Mouse (Mus musculus) spleen, adult 12 weeks (tissue): ENCODE measurements around the gene Lrrc42.

Experiments used
- DNase-seq: peaks from one replicate; pipeline ENCODE4 v3.0.0; 2022; ENCODE audit warnings: low spot score

Gene Lrrc42

DNA sequence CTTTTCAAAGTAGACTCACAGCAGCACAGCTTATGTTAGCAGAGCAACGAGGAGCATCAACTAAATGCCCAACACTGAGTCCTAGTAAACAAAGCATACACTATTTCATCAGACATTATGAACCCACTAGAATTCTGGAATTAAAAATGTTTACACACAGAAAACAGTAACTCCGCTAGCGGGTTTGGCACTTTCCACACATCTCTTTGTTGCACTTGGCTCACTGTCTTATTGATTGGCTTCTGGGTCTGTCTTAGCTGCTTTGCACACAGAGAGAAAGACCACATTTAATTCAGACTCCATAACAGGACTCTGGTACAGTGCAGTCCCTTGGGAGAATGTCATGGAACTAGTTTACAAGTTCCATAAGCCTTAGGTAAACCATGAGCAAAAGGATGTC, 5.3 kb downstream of the Lrrc42 start:
- DNase-seq, result no peak

DNA sequence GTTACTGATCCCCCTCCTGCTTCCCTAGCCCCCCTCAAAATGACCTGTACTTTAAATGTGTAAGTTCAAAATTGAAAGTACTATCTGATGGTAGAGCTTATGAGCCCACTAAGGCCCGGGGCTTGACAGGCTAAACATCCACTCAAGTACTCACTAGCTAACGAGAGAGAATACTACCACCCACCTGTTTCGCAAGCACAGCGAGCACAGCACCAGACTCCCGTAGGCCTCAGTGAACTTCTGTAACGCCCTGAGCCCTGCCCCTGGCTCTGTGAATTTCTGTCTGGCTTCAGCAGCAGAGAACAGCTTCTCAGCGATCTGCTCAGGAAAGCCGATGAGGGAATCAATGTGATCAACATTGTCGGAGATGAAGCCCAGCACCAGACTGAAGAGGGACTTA, 6.2 kb downstream of the Lrrc42 start:
- DNase-seq, result no peak

DNA sequence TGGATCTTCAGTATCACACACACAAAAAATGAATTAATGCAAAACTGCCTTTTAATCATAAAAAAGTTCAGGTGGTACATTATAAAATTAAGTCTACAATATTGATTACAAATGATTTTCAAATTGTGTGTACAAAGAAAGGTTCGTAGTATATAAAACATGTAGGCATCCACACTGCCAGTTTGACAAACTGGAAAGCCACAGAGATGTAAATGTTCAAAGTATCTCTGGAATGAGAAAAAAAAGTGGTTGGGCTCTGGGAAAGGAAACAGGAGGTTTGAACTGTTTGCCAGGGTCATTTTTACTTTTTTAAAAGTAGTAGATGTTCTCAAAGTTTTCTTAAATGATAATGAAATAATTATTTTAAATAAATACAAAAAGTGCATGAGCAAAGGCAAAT, 7.3 kb downstream of the Lrrc42 start:
- no peak for DNase-seq

DNA sequence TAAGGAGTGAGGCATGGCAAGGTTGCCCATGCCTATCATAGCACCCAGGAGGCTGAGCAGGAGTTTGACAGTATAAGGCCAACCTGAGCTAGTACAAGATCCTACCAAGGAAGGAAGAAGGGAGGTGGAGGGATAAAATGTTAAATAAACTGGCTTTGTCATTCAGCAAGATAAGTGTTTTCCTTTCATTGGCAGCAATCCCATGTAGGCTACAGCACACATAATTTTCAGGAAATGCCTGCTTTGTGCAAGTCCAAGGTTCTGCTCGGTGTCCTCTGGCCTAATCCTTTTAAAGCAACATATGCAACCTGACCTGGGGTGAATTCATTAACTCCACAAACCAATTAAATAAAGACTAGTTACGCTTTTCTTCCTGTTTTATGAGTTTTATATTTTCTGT, 8.0 kb downstream of the Lrrc42 start:
- no peak for DNase-seq

DNA sequence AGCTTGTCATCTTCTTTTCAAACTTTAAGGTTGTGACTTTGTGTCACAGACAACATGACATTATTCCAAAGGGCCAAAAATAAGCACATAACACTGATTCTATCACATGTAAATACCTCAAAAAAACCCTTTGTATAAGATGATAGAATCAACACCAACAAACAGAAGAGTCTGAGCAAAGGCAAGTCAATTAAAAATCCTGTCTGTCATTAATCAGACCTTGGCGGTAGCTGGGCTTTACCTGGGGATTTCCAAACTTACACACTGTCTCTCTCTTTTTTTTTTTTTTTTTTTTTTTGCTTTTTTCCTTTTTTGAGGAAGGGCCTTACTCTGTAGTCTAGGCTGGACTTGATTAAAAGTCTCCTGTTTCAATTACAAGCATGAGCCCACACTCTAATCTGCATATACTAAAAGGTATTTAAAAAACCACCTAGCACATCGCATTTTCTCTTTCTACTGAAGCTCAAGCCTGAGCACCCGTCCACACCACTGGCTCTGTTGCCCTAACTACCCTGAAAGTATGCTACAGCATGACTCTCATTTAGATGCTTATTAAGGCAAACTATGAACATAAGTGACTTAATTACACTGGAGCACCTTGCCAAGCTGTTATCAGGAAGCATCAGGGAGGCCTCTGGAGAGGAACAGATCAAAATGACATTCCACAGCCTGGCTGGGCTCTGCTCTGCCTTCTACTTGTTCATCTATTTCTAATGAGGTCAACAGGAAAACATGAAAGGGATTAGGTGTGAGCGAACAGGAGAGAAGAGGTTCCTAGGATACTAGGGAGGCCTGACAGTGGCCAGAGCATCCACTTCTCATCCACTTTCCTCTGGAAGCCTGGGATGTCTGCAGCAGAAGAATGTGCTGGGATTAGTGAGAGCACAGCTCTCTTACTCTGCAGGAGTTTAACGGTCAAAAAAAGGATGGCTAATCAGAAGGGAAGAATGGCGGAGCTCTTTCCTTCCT, 9.7 kb downstream of the Lrrc42 start:
- DNase-seq, result no peak

DNA sequence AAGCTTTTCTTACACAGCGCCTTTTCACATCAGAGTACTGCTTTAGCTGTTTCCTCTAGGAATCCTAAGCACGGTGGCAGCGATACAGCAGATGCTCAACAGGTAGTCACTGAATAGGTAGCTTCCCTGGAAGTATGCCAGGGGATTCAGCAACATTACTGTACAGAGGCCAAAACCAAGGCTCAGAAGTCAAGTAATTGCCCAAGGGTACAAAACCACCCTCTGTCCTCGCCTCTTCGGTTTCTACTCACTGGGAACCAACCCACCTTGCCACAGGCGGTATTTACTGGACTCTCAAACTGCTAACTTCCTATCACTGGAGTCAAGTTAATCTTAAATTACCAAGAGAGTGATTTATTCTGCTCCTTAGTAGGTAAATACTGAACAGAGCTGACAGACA, 13.1 kb downstream of the Lrrc42 start:
- DNase-seq, result no peak

DNA sequence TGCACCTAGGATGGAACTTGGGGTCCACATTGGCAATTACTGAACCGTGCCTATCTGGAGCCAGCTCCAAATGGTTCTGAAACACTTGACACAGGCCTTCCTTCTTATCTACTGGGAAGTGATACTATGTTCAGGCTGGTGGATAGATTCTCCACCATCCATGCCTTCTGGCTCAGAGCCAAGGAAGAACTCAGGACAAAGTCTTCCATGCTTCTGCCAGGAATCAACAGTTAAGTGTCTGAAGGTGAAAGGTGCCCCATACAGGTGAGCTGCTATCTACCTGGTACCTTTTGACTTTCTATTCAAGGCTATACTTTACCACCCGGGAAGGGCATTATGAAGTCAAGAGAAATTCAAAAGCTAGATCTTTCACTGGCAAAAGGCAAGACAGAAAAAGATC, 15.1 kb downstream of the Lrrc42 start:
- DNase-seq, result no peak

DNA sequence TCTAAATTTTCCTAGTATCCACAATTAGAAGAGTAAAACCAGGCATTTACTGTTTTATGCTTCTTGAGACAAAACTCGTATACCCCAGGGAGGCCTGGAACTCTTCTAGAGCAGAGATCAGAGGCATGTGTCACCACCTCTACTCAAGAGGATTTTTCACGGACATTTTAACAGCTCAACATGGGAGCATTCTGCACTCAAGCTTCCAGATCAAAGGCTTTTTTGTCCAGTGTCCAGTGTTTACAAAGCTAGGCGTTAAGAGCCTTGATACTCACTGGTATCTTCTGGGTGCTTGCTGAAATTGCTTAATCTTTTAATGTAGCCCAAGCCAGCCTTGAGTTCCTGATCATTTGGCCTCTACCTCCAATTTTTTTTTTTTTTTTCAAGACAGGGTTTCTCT, 21.1 kb downstream of the Lrrc42 start:
- no peak for DNase-seq

DNA sequence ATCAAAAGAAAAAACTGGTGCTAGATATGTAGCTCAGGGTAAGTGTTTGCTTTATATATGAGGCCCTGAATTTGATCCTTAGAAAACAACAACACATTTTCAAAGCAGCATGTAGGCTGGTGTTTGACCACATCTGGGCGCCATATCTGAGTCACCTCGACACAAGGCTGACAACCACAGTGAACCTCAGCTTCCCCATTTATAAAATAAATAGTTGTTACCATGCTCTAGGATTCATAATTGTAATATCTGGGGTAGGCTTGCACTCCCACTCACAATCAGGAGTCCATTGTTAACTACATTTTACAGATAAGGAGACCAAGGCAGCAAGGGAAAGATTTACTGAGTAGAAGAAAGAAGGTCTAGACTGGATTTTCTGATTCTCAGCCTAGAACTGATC, 27.0 kb downstream of the Lrrc42 start:
- no peak for DNase-seq

DNA sequence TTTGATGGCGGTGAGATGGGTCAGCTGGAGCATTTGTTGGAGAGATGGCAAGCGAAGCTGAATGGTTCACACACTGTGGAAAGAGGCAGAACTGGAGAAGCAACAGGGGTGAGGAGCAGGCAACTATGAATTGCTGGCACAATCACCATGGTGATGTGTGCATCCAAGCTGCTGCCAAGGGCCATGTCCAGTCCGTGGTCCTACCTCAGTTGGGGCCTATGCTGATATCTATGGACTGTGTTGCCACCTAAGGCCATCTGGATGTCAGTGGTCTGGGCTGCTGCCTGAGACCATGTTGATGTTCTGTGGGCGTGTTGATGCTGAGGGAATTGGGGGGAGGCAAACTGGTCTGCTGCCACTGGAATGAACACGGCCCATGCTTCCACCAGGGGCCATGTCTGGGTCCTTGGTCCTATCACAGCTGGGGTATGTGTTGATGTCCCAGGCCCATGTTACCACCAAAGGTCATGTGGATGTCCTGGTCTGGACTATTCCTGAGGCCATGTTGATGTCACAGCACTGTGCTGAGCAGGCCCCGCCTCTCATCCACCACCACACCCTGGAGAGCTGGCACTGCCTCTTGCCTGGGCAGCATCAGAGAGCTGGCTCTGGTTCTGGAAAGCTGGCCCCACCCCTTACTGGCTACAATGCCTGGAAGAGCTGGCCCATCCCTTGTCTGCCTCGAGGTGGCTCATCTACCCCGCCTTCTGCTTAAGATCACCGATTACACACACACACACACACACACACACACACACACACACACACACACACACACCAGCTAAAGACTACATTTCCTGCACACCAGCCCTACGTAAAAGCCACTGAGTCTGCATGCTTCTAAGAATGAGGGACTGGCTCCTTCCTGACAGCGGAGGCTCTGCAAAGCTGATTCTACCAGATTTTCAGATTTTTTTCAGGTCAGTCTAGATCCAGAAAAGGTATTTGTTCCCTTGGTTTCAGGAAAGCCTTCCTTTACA, 29.8 kb downstream of the Lrrc42 start:
- DNase-seq, result peak; percentile 29

DNA sequence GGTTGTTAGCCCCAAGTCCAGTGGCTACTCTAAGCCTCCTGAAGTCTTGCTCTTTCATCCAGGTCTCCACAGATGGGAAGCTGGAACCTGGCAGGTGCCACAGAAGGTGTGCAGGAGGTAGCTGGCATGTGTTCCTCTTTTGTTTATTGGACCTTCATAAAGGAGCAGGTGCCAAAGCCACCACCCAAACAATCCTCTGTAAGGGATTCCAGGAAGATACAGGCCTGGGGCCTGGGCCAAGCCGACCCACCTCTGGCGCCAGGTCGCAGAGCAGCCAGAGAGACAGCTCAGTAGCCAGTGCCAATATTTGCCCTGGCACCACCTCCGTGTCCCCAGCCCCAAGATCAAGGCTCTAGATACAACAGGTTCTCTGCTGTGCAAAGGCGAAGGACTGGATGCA, 31.8 kb downstream of the Lrrc42 start:
- no peak for DNase-seq

DNA sequence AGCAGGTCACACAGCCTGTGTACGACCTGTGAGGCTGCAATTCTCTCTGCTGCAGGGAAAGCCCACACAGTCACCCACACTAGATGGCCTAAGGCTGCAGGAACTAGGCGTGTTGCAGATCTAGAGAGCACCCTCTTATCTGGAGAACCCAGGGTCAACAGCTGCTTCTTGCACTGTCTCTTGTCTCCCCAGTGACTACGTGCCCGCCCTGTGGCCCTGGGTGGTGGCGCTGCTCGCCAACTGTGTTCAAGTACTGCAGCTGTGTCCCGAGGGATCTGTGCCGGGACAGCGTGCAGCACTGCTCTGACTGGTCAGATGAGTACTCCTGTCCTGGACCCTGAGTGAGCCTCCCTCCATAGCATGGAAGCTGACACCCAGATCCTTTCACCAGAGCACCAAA, 35.8 kb downstream of the Lrrc42 start:
- DNase-seq, result peak; percentile 69

DNA sequence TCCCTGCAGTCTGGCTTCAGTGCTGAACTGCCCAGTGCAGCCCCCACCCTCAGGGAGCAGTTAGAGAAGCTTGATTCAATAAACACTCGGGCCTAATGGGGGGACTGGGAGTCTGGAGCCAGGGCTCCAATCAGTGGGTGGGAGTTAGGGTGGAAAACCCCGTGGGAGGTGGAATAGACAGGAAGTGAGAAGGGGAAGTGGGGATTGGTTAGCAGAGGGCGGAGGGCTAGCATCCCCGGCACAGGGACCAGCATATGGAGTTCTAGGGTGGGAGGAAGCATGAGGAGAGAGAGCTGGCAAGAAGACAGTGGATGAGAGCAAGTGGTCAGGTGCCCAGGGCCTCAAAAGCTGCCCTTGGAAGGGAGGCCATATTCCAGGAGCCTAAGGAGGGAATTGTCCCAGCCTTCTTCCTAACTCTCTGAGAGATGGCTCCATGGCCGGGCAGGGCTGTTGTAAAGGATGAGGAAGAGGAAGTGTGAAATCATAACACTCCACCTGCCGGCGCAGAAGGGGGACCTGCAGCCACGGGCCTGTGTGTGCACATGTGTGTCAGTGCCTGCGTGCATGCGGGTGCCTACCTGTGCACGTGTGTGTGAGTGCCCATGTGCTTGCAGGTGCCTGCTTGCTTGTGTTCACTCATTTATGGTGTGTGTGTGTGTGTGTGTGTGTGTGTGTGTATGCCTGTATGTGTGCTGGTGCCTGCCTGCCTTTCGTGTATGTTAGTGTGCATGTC, 39.9 kb downstream of the Lrrc42 start:
- no peak for DNase-seq

DNA sequence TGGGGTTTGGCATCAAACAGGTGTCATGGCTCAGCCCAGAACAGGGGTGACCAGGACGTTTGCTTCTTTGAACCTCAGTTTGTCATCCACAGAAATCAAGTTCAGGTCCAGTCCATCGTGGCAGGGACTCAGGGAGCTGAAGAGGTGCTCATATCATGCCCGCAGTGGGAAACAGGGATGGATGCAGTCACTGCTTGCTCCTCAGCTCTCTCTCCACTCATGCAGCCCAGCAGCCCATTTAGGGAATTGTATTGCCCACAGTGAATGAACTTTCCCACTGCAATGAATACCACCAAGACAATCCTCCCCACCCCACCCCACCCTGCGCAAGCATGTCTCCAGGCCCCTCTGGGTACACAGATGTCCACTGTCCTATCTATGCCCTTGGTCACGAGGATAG, 41.4 kb downstream of the Lrrc42 start:
- DNase-seq, result no peak

DNA sequence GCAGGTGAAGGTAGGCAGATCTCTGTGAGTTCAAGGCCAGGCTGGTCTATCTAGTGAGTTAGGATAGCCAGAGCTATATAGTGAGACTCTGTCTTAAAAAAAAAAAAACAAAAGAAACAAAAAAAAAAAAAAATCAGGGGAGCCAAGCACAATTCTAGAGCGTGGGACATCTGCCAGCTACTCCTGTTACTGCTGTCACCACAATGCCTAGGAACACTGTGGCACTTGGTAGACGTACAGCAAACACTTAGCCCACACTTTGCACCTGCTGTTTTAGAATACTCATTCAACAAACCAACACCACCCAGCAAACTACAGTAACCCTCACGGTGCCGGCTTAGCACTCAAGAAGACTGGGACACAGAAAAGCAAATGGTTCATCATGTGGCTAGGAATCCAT, 41.9 kb downstream of the Lrrc42 start:
- no peak for DNase-seq

DNA sequence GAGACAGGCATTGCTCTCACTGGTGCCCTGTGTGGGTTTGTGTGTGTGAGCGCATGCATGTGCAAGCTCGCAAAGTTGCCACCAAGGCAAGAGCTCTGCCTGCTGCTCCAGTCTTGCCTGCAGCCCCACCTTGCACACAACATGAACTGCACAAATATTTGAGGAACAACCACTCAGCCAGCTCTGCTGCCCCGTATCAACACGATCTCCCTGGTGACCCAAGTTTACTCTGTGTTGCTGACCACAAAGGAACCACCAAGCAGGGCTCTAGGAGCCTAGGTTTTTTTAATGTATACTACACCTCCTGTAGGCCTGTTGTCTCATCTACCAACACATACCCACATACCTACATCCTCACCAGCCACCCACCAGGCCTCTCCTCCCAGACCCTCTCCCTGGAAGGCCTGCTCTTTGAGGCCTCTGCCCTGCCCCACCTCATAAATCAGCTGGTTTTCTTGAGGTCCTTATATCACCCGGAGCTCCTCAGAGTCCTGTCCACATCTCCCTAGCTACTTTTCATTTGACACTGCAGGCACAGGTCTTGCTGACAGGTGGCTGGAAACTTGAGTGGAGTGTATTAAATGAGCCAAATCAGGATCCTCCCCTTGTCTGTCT, 42.7 kb downstream of the Lrrc42 start:
- DNase-seq, result no peak

DNA sequence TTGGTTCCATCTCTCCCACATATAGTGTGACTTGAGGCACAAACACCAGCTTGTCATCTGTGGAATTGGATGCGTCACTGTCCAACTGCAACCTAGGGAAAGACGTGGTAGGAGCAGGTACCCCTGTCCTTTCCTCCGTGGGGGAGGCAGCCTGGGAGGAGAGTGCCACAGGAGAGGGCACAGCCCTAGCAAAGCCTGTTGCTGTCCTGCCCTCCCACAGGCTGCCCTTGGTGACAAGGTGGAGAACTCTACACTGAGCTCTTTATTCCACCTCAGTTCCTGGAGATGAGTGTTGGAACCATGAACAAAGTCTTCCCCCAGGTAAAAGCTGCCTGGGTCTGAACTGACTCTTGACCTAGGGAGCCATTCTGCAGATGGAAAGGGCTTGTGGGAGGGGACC, 44.5 kb downstream of the Lrrc42 start, which contains the start of gene Ldlrad1:
TSS of gene Ldlrad1 (plus strand) at position 301 of the 400 bp plus-strand sequence.
- no peak for DNase-seq

DNA sequence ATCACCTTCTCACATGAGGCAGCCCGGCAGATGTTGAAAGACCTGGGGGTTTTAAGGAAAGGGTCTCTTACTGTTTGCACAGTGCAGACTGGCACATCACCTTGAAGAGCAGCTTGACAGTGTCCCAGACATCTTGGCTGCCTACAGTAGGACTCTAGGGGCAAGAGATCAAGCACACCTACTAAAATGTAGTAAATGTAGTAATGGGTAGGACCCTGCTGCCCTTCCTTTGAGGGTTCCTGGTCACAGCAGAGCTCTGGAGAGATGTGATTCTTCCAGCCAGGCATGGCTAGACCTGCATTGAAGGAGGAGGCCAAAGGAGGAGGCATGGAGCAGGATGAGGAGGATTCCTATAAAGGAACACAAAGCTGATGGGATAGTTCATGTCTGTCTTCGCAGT, 46.3 kb downstream of the Lrrc42 start:
- no peak for DNase-seq

DNA sequence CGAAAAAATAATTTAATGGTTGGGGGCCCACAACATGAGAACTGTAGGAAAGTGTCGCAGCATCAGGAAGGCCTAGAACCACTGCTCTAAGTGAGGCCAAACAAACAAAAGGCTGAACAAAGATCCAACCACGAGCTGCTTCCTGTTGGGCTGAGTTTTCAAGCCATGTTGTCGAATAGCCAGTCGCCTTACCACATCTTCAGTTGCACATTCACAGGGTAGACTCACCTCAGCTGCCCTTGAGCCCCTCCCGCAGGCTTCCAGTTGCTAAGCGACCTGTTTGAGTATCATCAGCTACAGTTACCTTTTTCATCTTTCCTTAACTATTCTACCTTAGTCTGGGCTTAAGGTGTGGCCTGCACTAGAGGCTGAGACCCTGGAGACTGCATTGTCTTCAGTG, 50.3 kb downstream of the Lrrc42 start:
- no peak for DNase-seq

DNA sequence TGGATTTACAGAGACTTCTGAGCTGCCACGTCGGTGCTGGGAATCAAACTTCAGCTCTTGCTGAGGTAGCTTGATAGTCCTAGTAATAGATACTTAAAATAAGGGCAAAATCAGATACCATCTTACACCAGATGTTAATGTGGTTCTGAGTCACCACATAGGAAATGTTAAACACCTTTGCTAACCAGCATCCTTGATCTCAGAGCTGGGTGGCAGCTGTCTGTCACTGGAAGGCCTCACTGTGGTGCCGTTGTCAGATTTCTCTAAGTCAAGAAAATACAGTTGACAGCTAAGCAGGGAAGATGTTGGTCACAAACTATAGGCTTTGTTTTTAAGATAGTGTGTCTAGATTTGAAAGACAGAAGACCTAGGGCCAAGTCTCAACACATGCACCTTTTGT, 51.6 kb downstream of the Lrrc42 start:
- DNase-seq, result no peak

DNA sequence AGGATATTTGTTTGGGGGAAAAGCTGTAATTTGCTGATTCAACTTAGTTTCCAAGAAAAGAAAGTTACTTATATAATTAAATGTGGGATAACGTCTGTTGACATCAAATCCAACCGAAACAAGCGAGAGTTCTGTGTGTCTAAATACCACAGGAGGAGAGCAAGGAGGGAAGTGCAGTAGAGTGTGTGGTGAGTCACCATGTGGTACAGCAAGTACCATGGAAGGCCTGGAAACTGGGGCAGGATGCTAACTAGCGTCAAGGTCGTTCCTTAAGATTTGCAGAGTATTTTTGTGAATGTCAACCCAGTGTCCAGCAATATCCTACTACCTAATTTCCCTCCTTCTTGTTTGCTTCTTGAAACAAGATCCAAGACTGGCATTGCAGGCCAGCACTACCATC, 55.3 kb downstream of the Lrrc42 start:
- no peak for DNase-seq

DNA sequence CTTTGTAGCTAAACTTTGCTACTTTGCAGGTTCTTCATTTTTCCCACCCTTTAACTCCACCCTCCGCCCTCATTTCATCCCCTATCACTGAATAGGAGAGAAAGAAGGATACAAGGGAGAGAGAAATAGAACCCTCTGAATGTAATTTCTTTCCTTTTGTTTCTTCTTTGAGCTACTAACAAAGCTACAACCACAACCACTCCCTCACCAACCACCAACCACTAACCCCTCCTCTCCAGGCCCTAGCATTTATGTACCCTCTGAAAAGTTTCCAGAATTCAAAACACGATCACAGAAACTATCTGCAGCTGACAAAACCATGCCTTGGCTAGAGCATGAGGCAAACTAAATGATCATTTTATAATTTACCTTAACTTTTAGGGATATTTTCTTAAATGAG, 56.9 kb downstream of the Lrrc42 start:
- DNase-seq, result no peak
